Mouse (Mus musculus) cerebral cortex, adult 2 months (tissue): Measurements from ENCODE around the gene Cln6.

Experiments used
- WGBS: fragments of 180-500 bp; shearing (Covaris S2); methylation state at CpG from one replicate; pipeline ENCODE4 v1.1.7; 2018; 5-methylcytosine and 5-hydroxymethylcytosine counted together

Gene Cln6

GRCm38 (mm10) chr9:62894486-62894885, 55.9 kb downstream of the Cln6 start:
- 55% methylated on average over 1 of the region's 1 CpGs for WGBS
